Mouse (Mus musculus) erythroid progenitor cell, adult 5-6 weeks (primary cell): ENCODE results near the gene Ms4a1. TPM values are rescaled to one million over a fixed set of nuclear protein-coding genes. Genes with fewer than 3 reads are reported as not detected.
"Not testable (repeated sequence)": the region's sequence is repeated elsewhere in the genome, so short reads cannot be mapped to it uniquely, and the experiment has no call there.

Experiments
- ATAC-seq: replicated peaks from 2 replicates; pipeline ENCODE4 v1.8.0; 2016; ENCODE audit warnings: moderate number of reproducible peaks, mild to moderate bottlenecking, moderate TSS enrichment, inconsistent platforms; ENCODE audit not compliant: poor library complexity, low FRiP score, severe bottlenecking
- total RNA-seq, 2 experiments: library from RNA; stranded (forward) in 1 of 2; stranded (reverse) in 1 of 2; fragments of 150-400 nt in 1 of 2; fragments of 186-747, 209-891 nt in 1 of 2; gene quantifications; 2 replicates each; pipeline versions ENCODE4 v1.2.3 to v1.2.4; 2015 to 2017; ENCODE audit warnings: low replicate concordance in 2 of 2

Ms4a1 gene
- total RNA-seq (2015; ENCODE audit: low replicate concordance) (19.8 and 24.3 TPM in 2 replicates), total RNA-seq (2017; ENCODE audit: low replicate concordance) (12.8 and 13.2 TPM in 2 replicates)

DNA sequence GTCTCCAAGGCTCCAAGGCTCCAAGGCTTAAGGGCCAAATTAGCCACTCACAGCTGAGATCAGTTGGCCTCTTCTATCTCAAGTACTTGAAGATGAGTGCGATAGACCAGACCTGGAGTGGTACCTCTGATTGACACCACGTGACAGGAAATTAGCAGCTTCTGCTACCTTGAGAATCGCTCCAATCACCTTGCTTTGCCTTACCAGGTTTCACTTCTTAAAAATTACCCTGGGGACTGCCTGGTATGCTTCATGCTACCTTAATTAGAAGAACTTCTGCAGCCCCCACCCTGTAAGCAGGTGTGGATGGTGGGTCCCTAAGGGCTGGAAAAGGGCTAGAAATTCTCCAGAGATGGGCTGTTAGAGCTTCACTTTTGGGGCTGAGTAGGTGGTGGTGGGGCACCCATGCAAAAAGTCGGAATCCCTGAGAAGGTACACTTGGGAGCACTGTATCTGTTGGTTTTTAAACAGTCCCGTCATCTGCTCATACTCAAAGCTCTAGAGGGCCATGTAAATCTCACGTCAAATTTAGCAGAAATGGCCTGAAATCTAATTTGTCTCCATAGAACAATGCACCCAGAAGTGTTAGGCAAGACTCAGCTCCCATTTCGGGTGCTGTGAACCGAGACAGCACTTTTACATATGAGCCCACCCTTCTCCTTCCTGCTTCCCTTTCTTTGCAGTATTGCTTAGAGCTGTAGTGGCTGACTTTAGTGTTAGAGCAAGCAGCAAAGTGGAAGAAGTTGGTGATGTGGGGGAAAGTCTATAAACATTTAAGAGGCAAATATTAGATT is at the start of gene Ms4a1:
Gene Ms4a1 (minus strand): TSS at position 190 of the 794 bp plus-strand sequence.
- ATAC-seq: no peak

- ATAC-seq: no peak
Measured at GRCm38 (mm10) chr19:11314354-11314753, 48.3 kb upstream of the Ms4a1 start, which contains the start of gene Ms4a14. Ms4a14 (minus strand) TSS chr19:11314454.

- no peak for ATAC-seq
Measured at GRCm38 (mm10) chr19:11308888-11309287, 42.8 kb upstream of the Ms4a1 start.

- not testable (repeated sequence) for ATAC-seq
Measured at GRCm38 (mm10) chr19:11299529-11299928, 33.5 kb upstream of the Ms4a1 start.

DNA sequence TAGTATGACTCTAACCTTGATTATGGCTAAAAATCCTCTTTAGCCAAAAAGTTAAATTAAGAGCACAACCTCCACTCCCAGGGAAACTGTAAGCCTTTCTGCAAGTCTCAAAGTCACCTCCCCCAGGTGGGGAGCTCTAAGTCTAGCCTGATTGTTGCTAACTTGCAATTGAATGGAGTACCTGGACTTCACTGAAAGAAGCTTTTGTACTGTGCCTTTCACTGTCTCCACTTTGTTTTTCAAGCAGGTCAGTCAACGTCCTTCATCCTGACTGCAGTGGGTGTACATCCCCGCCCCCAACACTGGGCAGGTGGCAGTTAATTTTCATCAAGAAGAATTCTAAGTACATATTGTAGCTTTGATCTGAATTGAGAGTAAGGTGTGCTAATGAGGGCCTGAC is 32.9 kb upstream of the Ms4a1 start:
- no peak for ATAC-seq

- not testable (repeated sequence) for ATAC-seq
Measured at GRCm38 (mm10) chr19:11293616-11294015, 27.6 kb upstream of the Ms4a1 start.

- no peak for ATAC-seq
Measured at GRCm38 (mm10) chr19:11292990-11293389, 26.9 kb upstream of the Ms4a1 start.

DNA sequence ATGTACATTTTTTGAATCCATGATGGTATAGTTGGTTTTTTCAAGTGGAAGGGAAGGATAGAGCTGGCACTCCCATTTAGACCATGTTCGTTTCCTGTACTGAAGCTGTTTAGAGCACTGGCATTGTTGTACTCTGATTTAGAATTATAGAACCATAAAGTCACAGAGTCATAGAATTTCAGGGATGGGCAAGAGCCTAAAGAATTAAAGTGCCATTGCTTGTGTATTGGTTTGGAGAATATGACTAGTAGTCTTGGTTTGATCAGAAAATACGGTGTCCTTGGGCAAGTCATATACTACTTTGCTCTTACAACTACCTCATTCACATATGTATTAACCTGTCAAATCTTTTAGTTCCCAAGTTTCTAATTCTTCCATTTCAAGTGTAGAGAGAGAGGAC is 17.7 kb upstream of the Ms4a1 start, which contains the start of gene Ms4a5:
Gene Ms4a5 (minus strand): TSS at position 101 of the 400 bp plus-strand sequence.
- ATAC-seq: no peak

- no peak for ATAC-seq
Measured at GRCm38 (mm10) chr19:11280223-11280622, 14.2 kb upstream of the Ms4a1 start.

DNA sequence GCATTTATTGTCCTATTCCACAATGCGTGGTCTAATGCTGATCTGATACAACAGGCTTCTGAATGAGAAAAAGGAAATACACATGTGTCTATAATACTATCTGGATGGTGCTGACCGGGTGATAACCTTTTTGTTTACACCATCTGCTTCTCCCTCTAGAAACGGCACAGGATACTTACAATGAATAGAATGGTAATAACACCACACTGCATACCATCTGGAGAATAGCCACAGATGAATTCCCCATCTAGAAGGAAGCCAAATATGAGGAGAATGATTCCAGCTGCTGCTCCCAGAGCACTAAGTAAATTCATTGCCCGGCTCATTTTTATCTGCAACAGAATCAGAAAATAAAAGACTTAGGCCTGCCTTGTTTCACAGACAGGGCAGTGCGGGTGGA is 10.4 kb upstream of the Ms4a1 start:
- ATAC-seq: no peak

DNA sequence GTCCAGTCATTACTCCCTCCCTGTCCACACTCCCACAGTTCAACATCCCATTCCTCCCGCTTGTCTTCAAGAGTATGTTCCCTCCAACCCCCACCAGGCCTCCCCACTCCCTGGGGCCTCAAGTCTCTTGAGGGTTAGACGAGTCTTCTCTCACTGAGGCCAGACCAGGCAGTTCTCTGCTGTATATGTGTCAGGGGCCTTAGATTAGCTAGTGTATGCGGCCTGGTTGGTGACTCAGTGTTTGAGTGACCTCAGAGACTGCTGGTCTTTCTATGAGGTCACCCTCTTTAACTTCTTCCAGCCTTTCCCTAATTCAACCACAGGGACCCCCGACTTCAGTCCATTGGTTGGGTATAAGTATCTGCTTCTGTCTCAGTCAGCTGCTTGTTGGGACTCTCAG is 915 bp upstream of the Ms4a1 start:
- no peak for ATAC-seq

- no peak for ATAC-seq
Measured at GRCm38 (mm10) chr19:11264602-11265185, 1.3 kb downstream of the Ms4a1 start.

DNA sequence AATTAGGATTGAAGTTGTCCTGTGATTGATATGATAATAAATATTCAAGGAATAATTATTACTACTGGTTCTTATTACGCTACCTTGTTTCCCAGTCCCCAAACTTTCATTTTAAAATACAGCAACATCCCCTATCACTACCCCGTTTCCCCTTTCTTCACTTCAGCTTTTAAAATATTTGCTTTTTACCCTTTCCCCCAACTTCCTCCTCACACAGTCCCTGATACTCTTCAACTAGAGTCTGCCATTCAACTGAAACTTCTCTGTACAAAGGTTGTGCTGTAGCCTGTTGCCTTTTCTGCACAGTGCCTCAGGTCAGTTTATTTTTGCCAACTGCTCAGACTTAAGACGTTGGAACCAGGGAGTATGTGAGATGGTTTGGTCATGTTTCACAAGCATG is 2.5 kb downstream of the Ms4a1 start:
- no peak for ATAC-seq

DNA sequence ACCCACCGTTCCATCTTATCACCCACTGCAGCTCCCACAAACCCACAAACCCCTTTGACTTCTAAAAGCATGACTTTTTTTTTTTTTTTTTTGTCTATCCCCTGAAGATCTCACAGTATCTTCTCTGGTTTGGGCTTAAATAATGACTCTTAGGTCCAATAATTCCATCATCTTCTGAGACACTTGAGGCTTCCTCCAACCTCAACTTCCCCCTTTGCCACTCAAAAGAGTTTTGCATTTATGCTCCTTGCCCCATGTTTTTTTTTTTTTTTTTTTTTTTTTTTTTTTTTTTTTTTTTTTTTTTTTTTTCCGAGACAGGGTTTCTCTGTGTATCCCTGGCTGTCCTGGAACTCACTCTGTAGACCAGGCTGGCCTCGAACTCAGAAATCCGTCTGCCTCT is 3.1 kb downstream of the Ms4a1 start:
- ATAC-seq: not testable (repeated sequence)

DNA sequence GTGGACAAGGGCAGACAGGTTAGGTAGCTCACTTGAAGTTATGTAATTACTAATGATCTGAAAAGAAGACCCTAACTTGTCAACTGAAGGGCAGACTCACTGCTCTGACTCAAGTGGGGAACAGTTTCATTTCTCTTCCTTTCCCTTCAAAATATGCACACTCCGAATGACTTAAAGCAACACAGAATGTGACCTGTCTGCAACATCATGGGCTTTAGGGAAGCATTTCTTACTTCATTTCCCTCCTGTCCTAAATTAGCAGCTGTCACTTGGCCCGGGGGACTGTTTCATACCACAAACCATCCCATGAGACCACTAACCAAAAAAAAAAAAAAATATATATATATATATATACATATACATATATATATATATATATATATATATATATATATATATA is 4.5 kb downstream of the Ms4a1 start:
- ATAC-seq: no peak

DNA sequence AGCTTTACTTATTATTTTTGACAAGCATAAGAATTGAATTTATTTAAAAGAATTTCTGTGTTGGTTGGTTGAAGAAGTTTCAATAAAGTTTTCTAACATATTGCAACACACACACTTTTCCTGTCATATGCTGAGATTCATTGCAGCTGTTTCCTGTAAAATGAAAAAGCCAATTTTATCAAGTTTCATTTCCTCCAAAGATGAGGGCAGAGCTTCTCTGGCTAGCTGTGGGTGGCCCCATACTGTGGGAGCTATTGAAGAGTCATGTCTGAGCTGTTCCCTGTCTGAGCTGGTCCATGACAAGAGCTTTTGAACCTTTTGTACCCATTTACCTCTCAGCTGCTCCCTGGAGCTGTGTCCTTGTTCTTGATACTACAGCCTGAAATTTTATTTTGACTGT is 21.8 kb downstream of the Ms4a1 start:
- no peak for ATAC-seq

DNA sequence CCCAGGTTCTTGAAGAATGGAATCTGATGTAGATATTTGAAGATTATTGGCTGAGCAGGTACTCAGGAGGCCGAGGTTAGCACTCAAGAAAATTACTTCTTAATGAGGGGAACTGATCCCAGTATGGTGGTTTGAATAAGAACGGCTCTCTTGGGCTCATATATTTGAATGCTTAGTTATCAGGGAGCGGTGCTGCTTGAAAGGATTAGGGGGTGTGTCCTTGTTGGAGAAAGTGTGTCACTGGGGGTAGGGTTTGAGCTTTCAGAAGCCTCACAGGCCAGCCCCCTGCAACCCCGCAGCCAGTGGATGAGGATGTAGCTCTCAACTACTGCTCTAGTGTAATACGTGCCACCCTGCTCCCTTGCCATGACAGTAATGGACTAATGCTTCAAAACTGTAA is 23.5 kb downstream of the Ms4a1 start:
- no peak for ATAC-seq

- no peak for ATAC-seq
Measured at GRCm38 (mm10) chr19:11235820-11236219, 30.2 kb downstream of the Ms4a1 start.

DNA sequence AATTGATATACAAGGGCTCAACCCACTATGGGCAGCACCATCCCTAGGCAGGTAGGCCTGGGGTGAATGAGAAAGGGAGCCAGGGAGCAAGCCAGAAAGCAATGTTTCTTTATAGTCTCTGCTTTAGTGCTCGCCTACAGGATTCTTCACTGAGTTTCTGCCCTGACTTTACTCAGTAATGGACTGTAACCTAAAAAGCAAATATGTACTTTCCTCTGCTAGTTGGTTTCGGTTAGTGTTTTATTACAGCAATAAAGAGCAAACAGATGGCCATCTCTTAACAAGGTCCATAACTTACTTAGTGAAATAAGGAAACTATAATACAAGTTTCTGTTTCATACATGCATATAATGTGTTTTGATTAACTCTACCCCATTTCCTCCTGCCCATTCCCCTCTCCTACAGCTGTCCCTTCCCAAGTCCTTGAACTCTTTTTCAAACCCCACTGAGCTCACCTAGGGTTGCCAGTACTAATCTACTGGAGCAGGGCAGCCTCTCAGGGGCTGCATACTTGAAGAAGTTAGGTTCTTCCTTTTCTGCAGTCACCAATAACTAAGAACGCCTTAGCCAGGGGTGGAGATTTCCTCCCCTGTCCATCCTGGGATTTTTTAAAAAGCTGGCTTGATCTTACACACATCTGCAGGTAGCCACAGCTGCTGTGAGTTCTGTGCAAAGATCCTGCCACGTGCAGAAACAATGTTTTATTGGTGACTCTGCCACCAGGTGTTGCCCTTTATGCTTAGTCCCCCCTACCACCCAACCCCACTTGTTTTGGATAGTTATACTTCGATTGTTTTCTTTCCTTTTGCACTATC is 30.9 kb downstream of the Ms4a1 start:
- no peak for ATAC-seq

GRCm38 (mm10) chr19:11234244-11234643 is 31.8 kb downstream of the Ms4a1 start:
- ATAC-seq: no peak
